Mouse (Mus musculus) heart, embryonic 16.5 days (tissue): ENCODE measurements around the gene Myrfl. TPM values are rescaled to one million over a fixed set of nuclear protein-coding genes. Genes with fewer than 3 reads are reported as not detected.

ENCODE experiments used
- ATAC-seq: fragments of 200-750 bp; cut with Nextera tagmentation; replicated peaks from 2 replicates; pipeline ENCODE4 v1.8.0; 2017; ENCODE audit warnings: moderate number of reproducible peaks; ENCODE audit not compliant: insufficient read depth, low FRiP score; ENCODE audit errors: extremely low read depth
- H3K27ac ChIP-seq: fragments of 300-500 bp; sonication (generic); 2 replicates; pipeline ENCODE4 v1.5.1; 2014; ENCODE audit warnings: mild to moderate bottlenecking, low read length, control low read depth, moderate library complexity
- H3K27me3 ChIP-seq: fragments of 300-500 bp; sonication (generic); 2 replicates; pipeline ENCODE4 v1.6.1; 2014; ENCODE audit warnings: low read length, mixed read lengths; ENCODE audit not compliant: control insufficient read depth, insufficient read depth
- H3K36me3 ChIP-seq: fragments of 300-500 bp; sonication (generic); 2 replicates; pipeline ENCODE4 v1.6.1; 2014; ENCODE audit not compliant: control insufficient read depth, insufficient read depth
- H3K4me1 ChIP-seq: fragments of 300-500 bp; sonication (generic); 2 replicates; pipeline ENCODE4 v1.6.1; 2014; ENCODE audit warnings: low read length, mixed read lengths; ENCODE audit not compliant: control insufficient read depth, insufficient read depth
- H3K4me2 ChIP-seq: fragments of 300-500 bp; sonication (generic); 2 replicates; pipeline ENCODE4 v1.6.1; 2014; ENCODE audit warnings: low read depth, mild to moderate bottlenecking, control low read depth, low read length
- H3K4me3 ChIP-seq: fragments of 300-500 bp; sonication (generic); 2 replicates; pipeline ENCODE4 v1.5.1; 2014; ENCODE audit warnings: mild to moderate bottlenecking, control low read depth, low read length
- H3K9ac ChIP-seq: fragments of 300-500 bp; sonication (generic); 2 replicates; pipeline ENCODE4 v1.6.1; 2014; ENCODE audit warnings: low read length, control low read depth
- H3K9me3 ChIP-seq: fragments of 300-500 bp; sonication (generic); replicated peaks from 2 replicates; pipeline ENCODE4 v1.6.1; 2016; ENCODE audit warnings: low read length; ENCODE audit not compliant: control insufficient read depth
- WGBS: fragments of 180-500 bp; shearing (Covaris S2); extraction: QIAGEN DNeasy Blood & Tissue Kit; methylation state at CpG from one replicate; pipeline ENCODE4 v1.1.7; 2014; 5-methylcytosine and 5-hydroxymethylcytosine counted together
- polyA plus RNA-seq: library from polyadenylated mRNA; unstranded; fragments of >200 nt; fragmentation: Nextera tagmentation; extraction: Ambion mirVana; gene quantifications from 2 replicates; pipeline ENCODE4 v1.2.1, GENCODE M21; 2015

Myrfl gene
- polyA plus RNA-seq, 1 experiment from 2014 or later, result 0.55 TPM

GRCm38 (mm10) chr10:116730033-116730652 is 166.6 kb downstream of the Myrfl start:
- H3K36me3 ChIP-seq, result no peaks in the 10 kb centered on the region

GRCm38 (mm10) chr10:116728860-116729259 is 167.9 kb downstream of the Myrfl start:
- Histone ChIP-seq H3K27me3 (no peaks in the 10 kb centered on the region), H3K4me2 (no peak overlapping the region), H3K9ac (no peak overlapping the region), H3K4me3 (no peak overlapping the region), H3K27ac (no peak overlapping the region), H3K4me1 (peaks cover 10% of the 10 kb centered on the region), H3K36me3 (no peaks in the 10 kb centered on the region), H3K9me3 (no peaks in the 10 kb centered on the region)
- no peak for ATAC-seq
- 83% methylated on average over 9 of the region's 10 CpGs for WGBS

More at GRCm38 (mm10) chr10:116730033-116730652, 166.6 kb downstream of the Myrfl start:
- peaks cover 10% of the 10 kb centered on the region for H3K4me1 ChIP-seq
- H3K27ac ChIP-seq, result no peak overlapping the region
- H3K4me3 ChIP-seq, result no peak overlapping the region
- ATAC-seq, result no peak
- no peaks in the 10 kb centered on the region for H3K27me3 ChIP-seq
- no peaks in the 10 kb centered on the region for H3K9me3 ChIP-seq
- no peak overlapping the region for H3K4me2 ChIP-seq
- WGBS, result 64% methylated on average over 10 of the region's 10 CpGs
- H3K9ac ChIP-seq, result no peak overlapping the region

GRCm38 (mm10) chr10:116727702-116728298 is 168.9 kb downstream of the Myrfl start:
- H3K36me3 ChIP-seq, result no peaks in the 10 kb centered on the region
- WGBS, result 14% methylated on average over 14 of the region's 14 CpGs
- peak; percentile 60 for ATAC-seq
- no peaks in the 10 kb centered on the region for H3K27me3 ChIP-seq
- H3K4me3 ChIP-seq, result peak overlapping the region; percentile 40
- H3K9ac ChIP-seq, result peak overlapping the region; percentile 60
- peak overlapping the region; percentile 64 for H3K4me2 ChIP-seq
- peaks cover 10% of the 10 kb centered on the region for H3K4me1 ChIP-seq
- no peaks in the 10 kb centered on the region for H3K9me3 ChIP-seq
- peak overlapping the region; percentile 33 for H3K27ac ChIP-seq

Other genes with a start within 250 kb of the Myrfl start
- gene Rab3ip, start 53.9 kb upstream of the Myrfl start, polyA plus RNA-seq, result 76.2 and 77.2 TPM in 2 replicates
- not detected in 2 replicates for gene Gm10271, start 75.7 kb upstream of the Myrfl start, polyA plus RNA-seq
- 0.79 and 0.83 TPM in 2 replicates for gene Best3, start 89.4 kb upstream of the Myrfl start, polyA plus RNA-seq
- gene Lrrc10, start 148.4 kb upstream of the Myrfl start, polyA plus RNA-seq, result 60.4 and 62.1 TPM in 2 replicates
- 167 and 185 TPM in 2 replicates for gene Cct2, start 166.9 kb upstream of the Myrfl start, polyA plus RNA-seq